Mouse (Mus musculus) stomach, embryonic 16.5 days (tissue): Measurements from ENCODE around the gene Actg1. TPM values are rescaled to one million over a fixed set of nuclear protein-coding genes. Genes with fewer than 3 reads are reported as not detected.

Experiments
- microRNA-seq: library from miRNA; unstranded; fragments of <30 nt; microRNA quantifications from one replicate; pipeline ENCODE4, GENCODE M21; 2016
- polyA plus RNA-seq: library from polyadenylated mRNA; unstranded; fragments of >200 nt; fragmentation: Nextera tagmentation; extraction: Ambion mirVana; gene quantifications from 2 replicates; pipeline ENCODE4 v1.2.1, GENCODE M21; 2015

The Actg1 gene
- polyA plus RNA-seq, 1 experiment from 2014 or later = 2,700 TPM

Small RNA genes lying within 50 kb of the gene (microRNA-seq; reads per million reads assigned to microRNA genes)
- gene Gm23419 = not detected
- gene Mir6935 = 3.3 reads per million, percentile 19 among the genes with 10 or more reads in this experiment

Other genes starting within 250 kb of the Actg1 start
- gene Tepsin, start 249.8 kb downstream of the Actg1 start, polyA plus RNA-seq = 19.2 and 21.2 TPM in 2 replicates
- 69.2 and 69.3 TPM in 2 replicates for gene Ndufaf8, start 249.6 kb downstream of the Actg1 start, polyA plus RNA-seq
- gene Slc38a10, start 197.2 kb downstream of the Actg1 start, polyA plus RNA-seq = 95.9 and 99.2 TPM in 2 replicates
- 4.5 and 5.6 TPM in 2 replicates for gene Bahcc1, start 115.6 kb downstream of the Actg1 start, polyA plus RNA-seq
- gene Fscn2, start 13.0 kb upstream of the Actg1 start, polyA plus RNA-seq = 0.44 and 0.80 TPM in 2 replicates
- 34.5 and 36.1 TPM in 2 replicates for gene Faap100, start 30.2 kb upstream of the Actg1 start, polyA plus RNA-seq
- gene Nploc4, start 89.2 kb upstream of the Actg1 start, polyA plus RNA-seq = 22.8 and 23.5 TPM in 2 replicates
- gene Tspan10, start 94.1 kb upstream of the Actg1 start, polyA plus RNA-seq = not detected in 2 replicates
- 0.30 and 0.57 TPM in 2 replicates for gene Pde6g, start 105.0 kb upstream of the Actg1 start, polyA plus RNA-seq
- 14.0 TPM in 2 replicates for gene Oxld1, start 109.5 kb upstream of the Actg1 start, polyA plus RNA-seq
- 28.9 and 33.7 TPM in 2 replicates for gene Ccdc137, start 109.6 kb upstream of the Actg1 start, polyA plus RNA-seq
- gene Arl16, start 119.1 kb upstream of the Actg1 start, polyA plus RNA-seq = 35.6 and 38.1 TPM in 2 replicates
- 140 and 145 TPM in 2 replicates for gene Mrpl12, start 136.1 kb upstream of the Actg1 start, polyA plus RNA-seq
- 73.9 and 75.8 TPM in 2 replicates for gene Slc25a10, start 143.3 kb upstream of the Actg1 start, polyA plus RNA-seq
- 2.2 and 3.0 TPM in 2 replicates for gene Gcgr, start 182.2 kb upstream of the Actg1 start, polyA plus RNA-seq
- 152 and 171 TPM in 2 replicates for gene Mcrip1, start 201.2 kb upstream of the Actg1 start, polyA plus RNA-seq
- 2.9 TPM in 1 of 2 replicates, not detected in the other for gene Ppp1r27, start 202.6 kb upstream of the Actg1 start, polyA plus RNA-seq
- gene P4hb, start 224.7 kb upstream of the Actg1 start, polyA plus RNA-seq = 1,026 and 1,183 TPM in 2 replicates
- gene Arhgdia, start 233.1 kb upstream of the Actg1 start, polyA plus RNA-seq = 543 and 584 TPM in 2 replicates
- gene Alyref, start 249.8 kb upstream of the Actg1 start, polyA plus RNA-seq = 37.0 and 55.5 TPM in 2 replicates
- 176 and 181 TPM in 2 replicates for gene Anapc11, start 249.9 kb upstream of the Actg1 start, polyA plus RNA-seq